ENCODE assay signal across 10 mouse cellular contexts in the genomic region with DNA sequence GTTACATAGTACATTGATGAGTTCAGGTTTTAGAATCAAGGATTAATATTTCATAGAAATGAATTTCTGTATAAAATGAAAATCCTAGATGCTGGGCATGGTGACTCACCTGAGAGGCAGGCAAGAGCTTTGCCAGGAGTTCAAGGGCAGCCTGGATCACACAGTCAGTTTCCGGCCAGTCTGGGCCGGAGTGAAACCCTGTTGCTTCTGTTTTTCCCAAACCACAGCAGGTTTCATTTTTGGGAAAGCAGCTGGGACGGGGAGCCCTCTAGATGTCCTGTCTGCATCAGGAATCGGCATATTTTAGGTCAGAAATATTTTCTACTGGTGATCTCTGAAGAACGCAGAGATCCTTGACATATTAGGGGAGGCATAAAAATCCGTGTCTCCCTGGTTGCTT. TPM values are rescaled to one million over a fixed set of nuclear protein-coding genes. Genes with fewer than 3 reads are reported as not detected.
DNase-seq lines count a peak whose midpoint lies in the region; ATAC-seq lines count a peak whose summit lies in the region.
"Had no signal": no experiment of that assay in that cellular context is flagged by ENCODE, and none has a peak within 500 bp of the region (broad histone marks: within the 10 kb centered on the region; RNA-seq: fewer than 3 reads in every experiment).

No protein-coding gene starts in this region.

- H3K4me1 ChIP-seq in kidney, embryonic 16.5 days (ENCODE audit: insufficient read depth, low read length), result peaks cover 94% of the 10 kb centered on the region
- peaks cover 72% of the 10 kb centered on the region for H3K4me1 ChIP-seq in heart, embryonic 12.5 days (replicated peaks)
- H3K4me1 ChIP-seq in midbrain, embryonic 11.5 days (ENCODE audit: control insufficient read depth, insufficient read depth, low read length), result peaks cover 29% of the 10 kb centered on the region

- peak overlapping the region; percentile 10; the same call in 1 of the 2 replicates for H3K4me3 ChIP-seq in kidney, embryonic 16.5 days (ENCODE audit: low read length)
- no peak overlapping the region for H3K4me3 ChIP-seq in heart, embryonic 12.5 days
- H3K4me3 ChIP-seq in midbrain, embryonic 11.5 days (ENCODE audit: low read depth, low read length), result no peak overlapping the region
- H3K4me3 ChIP-seq: liver, embryonic 15.5 days had no signal

- no peaks in the 10 kb centered on the region for H3K9me3 ChIP-seq in kidney, embryonic 16.5 days (ENCODE audit: low read length)
- H3K9me3 ChIP-seq in heart, embryonic 12.5 days (replicated peaks), result no peaks in the 10 kb centered on the region
- no peaks in the 10 kb centered on the region for H3K9me3 ChIP-seq in midbrain, embryonic 11.5 days (ENCODE audit: control insufficient read depth, low read length)
- H3K9me3 ChIP-seq: liver, embryonic 15.5 days had no signal

- peak overlapping the region; percentile 90 for H3K27ac ChIP-seq in kidney, embryonic 16.5 days (ENCODE audit: low read length)
- H3K27ac ChIP-seq in heart, embryonic 12.5 days (ENCODE audit: poor library complexity, severe bottlenecking), result peak overlapping the region; percentile 78
- H3K27ac ChIP-seq in midbrain, embryonic 11.5 days (ENCODE audit: low read depth, low read length), result peak overlapping the region; percentile 37; the same call in 1 of the 2 replicates

- peak overlapping the region; percentile 26 for H3K4me2 ChIP-seq in kidney, embryonic 16.5 days (replicated peaks; ENCODE audit: low read depth, low read length)
- H3K4me2 ChIP-seq in heart, embryonic 12.5 days, result peak overlapping the region; percentile 47
- H3K4me2 ChIP-seq in midbrain, embryonic 11.5 days, result peak overlapping the region; percentile 23; the same call in 1 of the 2 replicates
- H3K4me2 ChIP-seq: liver, embryonic 15.5 days had no signal

- no peaks in the 10 kb centered on the region for H3K27me3 ChIP-seq in kidney, embryonic 16.5 days (ENCODE audit: insufficient read depth, low read length)
- H3K27me3 ChIP-seq in heart, embryonic 12.5 days (replicated peaks), result no peaks in the 10 kb centered on the region
- H3K27me3 ChIP-seq in midbrain, embryonic 11.5 days (ENCODE audit: control insufficient read depth, insufficient read depth, low read length), result no peaks in the 10 kb centered on the region
- H3K27me3 ChIP-seq: liver, embryonic 15.5 days had no signal

- 44% methylated on average over 6 of the region's 6 CpGs for WGBS in kidney, embryonic 16.5 days
- 67% methylated on average over 6 of the region's 6 CpGs for WGBS in heart, embryonic 12.5 days
- WGBS in midbrain, embryonic 11.5 days, result 62% methylated on average over 6 of the region's 6 CpGs

- no peak for DNase-seq in kidney, adult 9 months
- peak; percentile 76 for DNase-seq in adrenal gland, postnatal 14 days
- DNase-seq in midbrain, embryonic 11.5 days (ENCODE audit: low spot score, missing footprints), result no peak
- no peak for DNase-seq in urinary bladder, postnatal 25 days (ENCODE audit: low spot score)
- DNase-seq in spleen, postnatal 10 days (ENCODE audit: low spot score in 2 of 2), result no peak

- peak overlapping the region; percentile 42; the same call in 1 of the 2 replicates for H3K9ac ChIP-seq in kidney, embryonic 16.5 days (replicated peaks; ENCODE audit: low read length)
- no peak overlapping the region for H3K9ac ChIP-seq in heart, embryonic 12.5 days
- H3K9ac ChIP-seq in midbrain, embryonic 11.5 days (ENCODE audit: low read length), result no peak overlapping the region
- H3K9ac ChIP-seq: liver, embryonic 15.5 days had no signal

- no peaks in the 10 kb centered on the region for H3K36me3 ChIP-seq in kidney, embryonic 16.5 days (ENCODE audit: insufficient read depth, low read length)
- no peaks in the 10 kb centered on the region for H3K36me3 ChIP-seq in heart, embryonic 12.5 days
- H3K36me3 ChIP-seq in midbrain, embryonic 11.5 days (ENCODE audit: control insufficient read depth, insufficient read depth, low read length), result no peaks in the 10 kb centered on the region
- H3K36me3 ChIP-seq: G1E; liver, embryonic 15.5 days had no signal

- ATAC-seq in kidney, embryonic 16.5 days (ENCODE audit: low FRiP score, low TSS enrichment), result no peak
- ATAC-seq in heart, embryonic 12.5 days (ENCODE audit: insufficient number of reproducible peaks, low FRiP score), result no peak
- ATAC-seq in midbrain, embryonic 11.5 days (ENCODE audit: low FRiP score), result no peak
- no peak for ATAC-seq in activated CD4-positive, CD25-positive, alpha-beta regulatory T cell, adult 4 months

RNA-seq across cellular contexts. Expression of a gene that starts 29.0 kb away (rescaled TPM):
- polyA plus RNA-seq in kidney, embryonic 16.5 days (2015; fragmentation: Nextera tagmentation; extraction: Ambion mirVana), result 31.1 and 33.8 TPM in 2 replicates
- total RNA-seq in adrenal gland, postnatal 14 days (2021), result 46.7 and 47.6 TPM in 2 replicates
- polyA plus RNA-seq in heart, embryonic 12.5 days (2016; fragmentation: Nextera tagmentation; extraction: Ambion mirVana), result 16.7 and 17.7 TPM in 2 replicates
- 17.0 and 17.6 TPM in 2 replicates for polyA plus RNA-seq in midbrain, embryonic 11.5 days (2014; fragmentation: Nextera tagmentation; extraction: Ambion mirVana)
- 10 to 100 TPM; 14.1 to 17.5 TPM for polyA plus RNA-seq in activated CD4-positive, CD25-positive, alpha-beta regulatory T cell, adult 4 months (2017; shearing (Covaris generic))
- polyA plus RNA-seq: G1E had no signal

Comparison
In these comparisons a context has a peak if more than half of its experiments do, and no peak if none do; other contexts are left out.
1. H3K27ac ChIP-seq: peak in every context shown above with its lines; median percentile 90 in kidney, embryonic 16.5 days; 78 in heart, embryonic 12.5 days; 37 in midbrain, embryonic 11.5 days.